Mouse (Mus musculus) E14TG2a.4 (cell line): ENCODE results near the gene Dgka.

Experiments used
- CTCF ChIP-seq: conservative IDR thresholded peaks from 2 replicates; pipeline ENCODE4 v1.5.1; 2014; ENCODE audit warnings: low read length
- NANOG ChIP-seq: IDR thresholded peaks from 2 replicates; pipeline ENCODE4 v1.6.1; 2014; ENCODE audit warnings: borderline replicate concordance, low read length, mixed read lengths
- POU5F1 ChIP-seq: IDR thresholded peaks from 2 replicates; pipeline ENCODE4 v1.6.1; 2014; ENCODE audit warnings: low read length, borderline replicate concordance

- peak; percentile 29 for TF ChIP-seq CTCF
- TF ChIP-seq NANOG, result no peak
- TF ChIP-seq POU5F1, result no peak
Measured at GRCm38 (mm10) chr10:128744680-128745601, at the start of gene Dgka.
